Mouse (Mus musculus) embryo, embryonic 9.5 days (tissue): ENCODE results near the gene Ippk.

Experiments used
- DNase-seq: peaks from one replicate; pipeline ENCODE4 v3.0.0-alpha.2; 2017; ENCODE audit errors: extremely low spot score

Gene Ippk

GRCm38 (mm10) chr13:49480551-49480950 lies 59.5 kb downstream of the Ippk start:
- no peak for DNase-seq

GRCm38 (mm10) chr13:49485388-49485787 lies 64.3 kb downstream of the Ippk start:
- DNase-seq, result no peak

DNA sequence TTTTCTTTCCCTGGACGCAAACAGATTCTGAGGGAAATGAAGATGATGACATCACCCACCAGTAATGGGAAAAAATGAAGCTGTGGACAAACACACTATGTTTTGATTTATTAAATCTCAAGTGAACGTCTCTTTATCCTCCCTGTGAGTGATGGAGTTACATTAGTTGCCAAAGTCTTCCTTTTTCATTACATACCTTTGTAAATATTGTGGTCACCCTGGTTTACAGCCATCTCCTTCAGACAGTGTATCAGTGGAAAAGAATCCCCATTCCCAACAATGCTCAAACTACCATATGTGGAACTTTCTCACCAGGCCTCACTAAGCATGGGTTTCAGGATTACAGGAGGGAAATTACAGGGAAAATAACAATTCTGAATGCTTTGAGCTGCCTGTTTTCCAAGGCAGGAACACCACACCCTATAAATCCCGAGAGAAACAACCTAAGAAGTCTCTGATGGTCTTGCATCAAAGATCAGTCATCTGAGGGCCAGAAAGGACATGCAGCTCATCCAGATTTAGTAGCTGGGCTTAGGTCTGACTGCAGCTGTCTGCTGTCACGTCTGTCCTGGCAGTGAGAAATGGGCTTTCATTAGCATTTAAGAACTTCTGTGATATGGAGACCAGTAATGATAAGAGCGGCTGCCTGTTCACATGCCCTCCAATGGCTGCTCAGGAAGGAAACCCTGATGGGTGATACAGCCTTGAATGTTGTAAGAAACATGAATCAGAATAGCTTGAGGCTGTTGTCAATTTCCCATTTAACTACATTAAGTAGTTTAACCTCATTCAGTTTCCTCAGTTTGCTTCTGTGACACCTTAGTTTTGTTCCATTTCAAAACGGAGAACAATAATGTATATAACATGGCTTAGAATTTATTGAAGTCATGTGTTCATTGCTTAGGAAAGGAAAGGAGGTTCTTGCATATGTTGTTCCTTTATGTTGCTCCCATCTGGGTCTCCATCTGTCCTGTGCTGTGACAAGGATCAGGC lies 71.6 kb downstream of the Ippk start, which contains the start of gene Tes3-ps:
Gene Tes3-ps, plus strand, starts transcription at position 943 of the 993 bp plus-strand sequence.
- DNase-seq, result no peak

DNA sequence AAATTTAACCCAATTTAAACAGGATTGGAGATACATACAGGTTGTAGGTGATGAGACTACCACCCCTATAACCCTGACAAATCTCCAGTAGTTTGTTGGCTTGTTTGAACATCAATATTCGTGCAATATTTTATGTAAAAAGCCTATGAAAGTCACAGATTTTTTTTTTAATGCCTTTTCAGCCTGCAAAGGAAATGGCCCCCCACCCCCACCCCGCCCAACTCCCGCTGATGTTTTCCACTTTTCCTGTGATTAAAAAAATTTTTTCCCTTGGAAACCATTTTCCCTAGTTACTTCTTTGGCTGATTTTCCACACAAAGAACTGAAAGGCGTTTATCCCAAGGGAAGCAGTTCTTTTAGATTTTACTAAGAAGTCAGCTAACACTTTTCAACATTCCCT lies 83.5 kb downstream of the Ippk start, which contains the start of gene Ecm2:
Gene Ecm2, plus strand, starts transcription at position 301 of the 400 bp plus-strand sequence.
- DNase-seq, result no peak

DNA sequence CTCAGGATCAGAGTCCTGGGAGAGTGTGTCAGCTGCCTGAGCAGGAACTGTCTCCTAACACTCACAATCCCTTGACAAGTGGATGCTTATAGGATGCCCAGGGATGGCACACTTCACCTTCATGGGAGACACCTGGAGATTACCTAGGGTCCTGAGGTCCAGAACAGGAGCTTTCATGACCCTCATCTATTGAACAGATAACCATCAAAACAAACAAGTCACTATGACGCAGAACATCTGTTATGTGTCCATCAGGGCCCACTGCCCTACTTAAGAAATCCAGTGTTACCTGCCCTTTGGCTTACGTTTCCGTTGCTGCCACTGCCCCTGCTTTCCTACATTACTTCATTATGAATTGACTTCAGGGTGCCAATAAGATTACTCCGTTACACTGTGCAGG lies 84.7 kb downstream of the Ippk start:
- DNase-seq, result no peak

DNA sequence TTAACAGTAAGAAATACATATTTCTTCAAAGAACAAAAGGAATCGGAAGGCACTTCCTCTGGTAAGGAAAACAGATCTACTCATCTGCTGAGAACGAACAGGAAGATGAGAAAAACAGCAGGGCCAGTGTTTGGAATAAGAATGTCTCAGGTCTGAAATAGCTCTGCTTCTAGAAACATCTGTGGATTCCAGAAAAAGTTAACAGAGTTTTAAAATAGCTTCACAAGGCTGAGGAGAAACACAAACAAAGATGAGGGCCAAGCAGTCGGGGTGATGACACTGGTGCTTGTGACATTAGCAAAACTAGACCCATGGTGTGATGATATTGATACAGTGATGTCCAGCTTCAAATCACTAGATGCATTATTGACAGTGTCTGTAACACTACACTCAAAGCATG lies 86.1 kb downstream of the Ippk start:
- no peak for DNase-seq
